Mouse (Mus musculus) ES-E14 (cell line): ENCODE measurements around the gene Copb1.

Experiments used
- CHD2 ChIP-seq: IDR thresholded peaks from 2 replicates; pipeline ENCODE4 v1.6.1; 2014; ENCODE audit warnings: mild to moderate bottlenecking, low read depth, low read length, inconsistent platforms
- MAFK ChIP-seq: IDR thresholded peaks from 2 replicates; pipeline ENCODE4 v1.6.1; 2014; ENCODE audit warnings: mild to moderate bottlenecking, low read depth, low read length, inconsistent platforms; ENCODE audit not compliant: insufficient read depth
- ZNF384 ChIP-seq: IDR thresholded peaks from 2 replicates; pipeline ENCODE4 v1.6.1; 2012; ENCODE audit warnings: low read depth, low read length, inconsistent platforms

DNA sequence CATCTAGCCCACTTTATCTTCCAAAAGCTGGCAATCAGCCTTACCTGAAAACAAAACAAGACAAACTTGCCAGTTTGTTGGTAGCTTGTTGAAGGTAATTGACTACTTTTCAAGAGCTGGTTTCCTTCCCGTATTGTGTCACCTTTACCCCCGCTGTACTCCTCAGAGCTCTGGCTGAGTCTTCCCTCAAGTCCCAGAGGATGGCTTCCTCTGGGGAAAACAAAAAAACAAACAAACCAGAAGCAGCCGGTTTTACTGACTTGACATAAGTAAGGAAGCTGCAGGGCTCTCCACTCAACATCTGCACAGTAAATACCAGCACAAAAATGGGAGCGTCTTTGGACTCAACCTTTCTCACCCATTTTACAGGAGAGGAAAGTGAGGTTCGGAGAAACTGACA lies 39.4 kb upstream of the Copb1 start:
- TF ChIP-seq MAFK (no peak), CHD2 (no peak), ZNF384 (no peak)
